Mouse (Mus musculus) forebrain, embryonic 10.5 days (tissue): Measurements from ENCODE around the gene Spef1. TPM values are rescaled to one million over a fixed set of nuclear protein-coding genes. Genes with fewer than 3 reads are reported as not detected.

Experiments used
- polyA plus RNA-seq: library from polyadenylated mRNA; unstranded; fragments of >200 nt; fragmentation: Nextera tagmentation; extraction: Ambion mirVana; gene quantifications from 2 replicates; pipeline ENCODE4 v1.2.1, GENCODE M21; 2016

Gene Spef1
- polyA plus RNA-seq, 1 experiment from 2014 or later: 4.6 TPM

Other genes starting within 250 kb of the Spef1 start
- 3.1 and 3.3 TPM in 2 replicates for gene Gfra4, start 144.2 kb downstream of the Spef1 start, polyA plus RNA-seq
- gene Adam33, start 123.5 kb downstream of the Spef1 start, polyA plus RNA-seq: 0.63 TPM in 1 of 2 replicates, not detected in the other
- gene Siglec1, start 100.5 kb downstream of the Spef1 start, polyA plus RNA-seq: 0.09 and 0.12 TPM in 2 replicates
- gene Hspa12b, start 60.0 kb downstream of the Spef1 start, polyA plus RNA-seq: 8.4 and 8.7 TPM in 2 replicates
- gene Gm11037, start 53.8 kb downstream of the Spef1 start, polyA plus RNA-seq: not detected in 2 replicates
- gene 1700037H04Rik, start 27.2 kb downstream of the Spef1 start, polyA plus RNA-seq: 128 and 129 TPM in 2 replicates
- gene Cenpb, start 7.2 kb downstream of the Spef1 start, polyA plus RNA-seq: 8.9 and 10.0 TPM in 2 replicates
- 65.9 and 79.3 TPM in 2 replicates for gene Cdc25b, start 333 bp downstream of the Spef1 start, polyA plus RNA-seq
- 23.2 and 26.9 TPM in 2 replicates for gene Ap5s1, start 19.8 kb upstream of the Spef1 start, polyA plus RNA-seq
- gene Mavs, start 46.8 kb upstream of the Spef1 start, polyA plus RNA-seq: 19.7 and 20.1 TPM in 2 replicates
- gene Pank2, start 75.2 kb upstream of the Spef1 start, polyA plus RNA-seq: 38.9 and 44.8 TPM in 2 replicates
- 7.5 and 7.7 TPM in 2 replicates for gene Rnf24, start 165.6 kb upstream of the Spef1 start, polyA plus RNA-seq